Mouse (Mus musculus) limb, embryonic 12.5 days (tissue): ENCODE measurements around the gene Elmo3. TPM values are rescaled to one million over a fixed set of nuclear protein-coding genes. Genes with fewer than 3 reads are reported as not detected.
"Not testable (repeated sequence)": the region's sequence is repeated elsewhere in the genome, so short reads cannot be mapped to it uniquely, and the experiment has no call there.

Source experiments
- ATAC-seq: fragments of 200-750 bp; cut with Nextera tagmentation; 2 replicates; pipeline ENCODE4 v1.8.0; 2017; ENCODE audit warnings: low read depth, moderate TSS enrichment; ENCODE audit not compliant: insufficient number of reproducible peaks, insufficient read depth, low FRiP score, low TSS enrichment
- H3K27ac ChIP-seq: fragments of 300-500 bp; sonication (generic); 2 replicates; pipeline ENCODE4 v1.5.1; 2016; ENCODE audit warnings: mild to moderate bottlenecking, moderate library complexity
- H3K27me3 ChIP-seq: fragments of 300-500 bp; sonication (generic); 2 replicates; pipeline ENCODE4 v1.6.1; 2016; ENCODE audit warnings: mild to moderate bottlenecking, moderate library complexity
- H3K36me3 ChIP-seq: fragments of 300-500 bp; sonication (generic); 2 replicates; pipeline ENCODE4 v1.6.1; 2016; ENCODE audit warnings: mild to moderate bottlenecking, moderate library complexity
- H3K4me1 ChIP-seq: fragments of 300-500 bp; sonication (generic); replicated peaks from 2 replicates; pipeline ENCODE4 v1.6.1; 2016
- H3K4me2 ChIP-seq: fragments of 300-500 bp; sonication (generic); 2 replicates; pipeline ENCODE4 v1.6.1; 2016; ENCODE audit warnings: mild to moderate bottlenecking, moderate library complexity
- H3K4me3 ChIP-seq: fragments of 300-500 bp; sonication (generic); replicated peaks from 2 replicates; pipeline ENCODE4 v1.5.1; 2016; ENCODE audit warnings: mild to moderate bottlenecking
- H3K9ac ChIP-seq: fragments of 300-500 bp; sonication (generic); replicated peaks from 2 replicates; pipeline ENCODE4 v1.6.1; 2016; ENCODE audit warnings: mild to moderate bottlenecking, moderate library complexity
- H3K9me3 ChIP-seq: fragments of 300-500 bp; sonication (generic); 2 replicates; pipeline ENCODE4 v1.6.1; 2016; ENCODE audit warnings: mild to moderate bottlenecking, moderate library complexity
- WGBS: fragments of 180-500 bp; shearing (Covaris S2); methylation state at CpG from one replicate; pipeline ENCODE4 v1.1.7; 2016; 5-methylcytosine and 5-hydroxymethylcytosine counted together
- polyA plus RNA-seq: library from polyadenylated mRNA; unstranded; fragments of >200 nt; fragmentation: Nextera tagmentation; extraction: Ambion mirVana; gene quantifications from 2 replicates; pipeline ENCODE4 v1.2.1, GENCODE M21; 2016

The Elmo3 gene
- polyA plus RNA-seq, 1 experiment from 2014 or later: 4.4 TPM

DNA sequence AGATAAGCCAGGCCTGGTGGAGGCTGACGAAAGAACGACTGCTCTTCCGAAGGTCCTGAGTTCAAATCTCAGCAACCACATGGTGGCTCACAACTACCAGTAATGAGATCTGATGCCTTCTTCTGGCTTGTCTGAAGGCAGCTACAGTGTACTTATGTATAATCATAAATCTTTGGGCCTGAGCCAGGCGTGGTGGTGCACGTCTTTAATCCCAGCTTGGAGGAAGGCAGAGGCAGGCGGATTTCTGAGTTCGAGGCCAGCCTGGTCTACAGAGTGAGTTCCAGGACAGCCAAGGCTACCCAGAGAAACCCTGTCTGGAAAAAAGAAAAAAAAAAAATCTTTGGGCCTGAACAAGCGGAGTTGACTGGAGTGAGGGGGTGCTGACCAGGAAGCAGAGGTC lies 14.0 kb upstream of the Elmo3 start:
- not testable (repeated sequence) for H3K36me3 ChIP-seq, H3K4me3 ChIP-seq, H3K27ac ChIP-seq, H3K4me2 ChIP-seq, ATAC-seq, H3K9me3 ChIP-seq, H3K9ac ChIP-seq
- Histone ChIP-seq H3K4me1 (peaks cover 26% of the 10 kb centered on the region), H3K27me3 (peaks cover 27% of the 10 kb centered on the region)
- WGBS: 91% methylated on average over 8 of the region's 8 CpGs

DNA sequence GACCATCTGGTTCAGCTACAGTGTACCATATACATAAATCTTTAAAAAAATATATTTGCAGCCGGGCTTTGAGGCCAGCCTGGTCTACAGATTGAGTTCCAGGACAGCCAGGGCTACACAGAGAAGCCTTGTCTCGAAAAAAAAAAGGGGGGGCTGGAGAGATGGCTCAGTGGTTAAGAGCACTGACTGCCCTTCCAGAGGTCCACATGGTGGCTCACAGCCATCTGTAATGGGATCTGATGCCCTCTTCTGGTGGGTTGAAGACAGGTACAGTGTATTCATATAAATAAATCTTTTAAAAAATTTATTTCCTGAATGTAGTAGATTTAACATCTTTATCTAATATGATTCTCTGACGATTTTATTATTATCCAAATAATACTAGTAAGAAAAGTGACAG lies 13.6 kb upstream of the Elmo3 start:
- not testable (repeated sequence) for H3K27ac ChIP-seq, H3K36me3 ChIP-seq, ATAC-seq, H3K9me3 ChIP-seq, H3K9ac ChIP-seq, H3K4me3 ChIP-seq, H3K4me2 ChIP-seq
- H3K27me3 ChIP-seq: peaks cover 27% of the 10 kb centered on the region
- 62% methylated on average over 3 of the region's 3 CpGs for WGBS
- peaks cover 29% of the 10 kb centered on the region for H3K4me1 ChIP-seq

DNA sequence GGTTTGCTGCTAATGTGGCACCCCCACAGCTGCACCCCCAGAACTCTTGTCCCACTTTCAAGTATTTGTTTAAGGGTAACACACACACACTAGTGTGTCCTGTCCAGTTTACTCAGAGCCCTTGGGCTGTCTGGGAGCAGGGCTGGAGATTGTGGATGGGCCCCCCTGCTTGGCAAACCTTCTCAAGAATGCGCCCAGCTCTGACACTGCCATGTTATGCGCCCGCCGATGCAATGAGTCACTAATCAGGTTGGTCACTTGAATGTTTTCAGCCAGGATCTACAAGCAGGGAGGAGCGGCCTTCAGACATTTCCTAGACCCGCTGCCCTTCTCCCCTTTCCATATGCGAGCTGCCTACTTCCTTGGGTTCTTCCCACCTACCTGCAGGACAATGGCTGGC lies 12.9 kb upstream of the Elmo3 start:
- 79% methylated on average over 7 of the region's 7 CpGs for WGBS
- Histone ChIP-seq H3K9ac (no peak overlapping the region), H3K4me3 (no peak overlapping the region), H3K27ac (no peak overlapping the region), H3K36me3 (no peaks in the 10 kb centered on the region), H3K4me1 (peaks cover 32% of the 10 kb centered on the region), H3K9me3 (no peaks in the 10 kb centered on the region), H3K4me2 (no peak overlapping the region), H3K27me3 (peaks cover 27% of the 10 kb centered on the region)
- no peak for ATAC-seq

DNA sequence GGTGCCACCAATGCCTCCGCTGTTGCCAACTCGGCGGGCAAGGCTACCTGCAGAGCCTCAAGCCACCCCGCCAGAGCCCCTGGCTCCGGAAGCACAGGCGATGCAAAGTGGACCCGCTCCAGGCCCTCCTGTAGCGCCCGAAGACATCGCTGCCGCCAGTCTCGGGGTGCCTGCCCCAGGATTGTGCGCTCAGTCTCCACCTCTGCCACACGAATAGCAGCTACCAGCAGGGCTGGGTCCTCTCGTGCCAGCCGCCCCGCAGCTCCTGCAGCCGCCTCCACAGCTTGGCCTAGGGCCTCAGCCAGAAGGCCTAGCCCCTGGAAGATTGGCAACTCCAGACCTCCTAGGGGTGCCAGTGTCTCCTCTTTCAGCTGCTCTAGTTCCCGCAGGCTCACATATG lies 12.0 kb upstream of the Elmo3 start:
- Histone ChIP-seq H3K4me3 (no peak overlapping the region), H3K27me3 (peaks cover 27% of the 10 kb centered on the region), H3K4me2 (no peak overlapping the region), H3K36me3 (peaks cover under 1% of the 10 kb centered on the region; the same call in 1 of the 2 replicates), H3K9me3 (no peaks in the 10 kb centered on the region), H3K27ac (no peak overlapping the region), H3K4me1 (peaks cover 29% of the 10 kb centered on the region), H3K9ac (no peak overlapping the region)
- WGBS: 67% methylated on average over 19 of the region's 19 CpGs
- ATAC-seq: no peak

DNA sequence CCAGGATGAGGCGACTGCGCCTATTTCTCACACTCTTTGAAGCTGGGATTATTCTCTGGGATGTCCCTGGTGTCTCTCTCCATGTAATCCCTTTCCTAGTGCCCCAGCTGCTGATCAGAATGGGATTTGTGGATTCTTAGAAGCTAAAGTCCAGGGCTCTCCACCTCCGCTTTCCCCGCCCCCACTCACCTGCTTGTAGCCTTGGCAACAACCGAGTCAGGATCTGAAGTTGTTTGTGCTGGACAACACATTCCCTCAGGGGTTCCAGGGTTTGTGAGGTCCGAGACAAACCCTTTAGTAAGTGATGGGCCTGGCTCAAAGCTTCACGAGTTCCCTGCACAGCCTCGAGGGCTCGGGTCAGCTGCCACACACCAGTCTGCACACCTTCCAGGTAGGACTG lies 10.6 kb upstream of the Elmo3 start:
- no peaks in the 10 kb centered on the region for H3K9me3 ChIP-seq
- ATAC-seq: no peak
- H3K36me3 ChIP-seq: peaks cover 13% of the 10 kb centered on the region
- H3K27me3 ChIP-seq: peaks cover 25% of the 10 kb centered on the region
- no peak overlapping the region for H3K27ac ChIP-seq
- H3K4me2 ChIP-seq: no peak overlapping the region
- H3K9ac ChIP-seq: 0 out of 2 replicates have a peak overlapping the region, but pooled peaks have one; percentile 18
- H3K4me3 ChIP-seq: 0 out of 2 replicates have a peak overlapping the region, but pooled peaks have one; percentile 4
- H3K4me1 ChIP-seq: peaks cover 28% of the 10 kb centered on the region
- WGBS: 74% methylated on average over 9 of the region's 9 CpGs

DNA sequence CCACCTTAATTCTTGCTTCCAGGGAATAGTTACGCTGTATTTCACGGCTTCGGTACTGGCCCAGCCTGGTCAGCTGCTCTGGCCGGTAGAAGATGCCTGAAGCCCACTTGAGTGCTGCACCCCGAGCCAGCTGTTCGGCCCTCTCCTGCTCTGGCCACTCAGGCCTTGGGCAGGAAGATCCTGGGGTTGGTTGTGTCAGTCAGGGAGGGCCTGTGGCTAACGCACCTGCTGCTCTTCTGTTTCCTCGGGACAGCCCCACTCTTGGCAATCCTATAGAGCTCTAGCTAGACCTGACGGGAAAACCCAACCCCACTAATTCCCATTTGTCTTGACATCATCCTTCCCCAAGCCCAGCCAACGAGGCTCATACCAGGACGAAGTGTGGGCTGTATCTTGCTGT lies 10.1 kb upstream of the Elmo3 start:
- ATAC-seq: no peak
- Histone ChIP-seq H3K9me3 (no peaks in the 10 kb centered on the region), H3K27ac (no peak overlapping the region), H3K27me3 (peaks cover 20% of the 10 kb centered on the region), H3K4me2 (no peak overlapping the region), H3K36me3 (peaks cover 18% of the 10 kb centered on the region), H3K9ac (no peak overlapping the region), H3K4me1 (peaks cover 23% of the 10 kb centered on the region), H3K4me3 (0 out of 2 replicates have a peak overlapping the region, but pooled peaks have one; percentile 4)
- WGBS: 73% methylated on average over 11 of the region's 11 CpGs

DNA sequence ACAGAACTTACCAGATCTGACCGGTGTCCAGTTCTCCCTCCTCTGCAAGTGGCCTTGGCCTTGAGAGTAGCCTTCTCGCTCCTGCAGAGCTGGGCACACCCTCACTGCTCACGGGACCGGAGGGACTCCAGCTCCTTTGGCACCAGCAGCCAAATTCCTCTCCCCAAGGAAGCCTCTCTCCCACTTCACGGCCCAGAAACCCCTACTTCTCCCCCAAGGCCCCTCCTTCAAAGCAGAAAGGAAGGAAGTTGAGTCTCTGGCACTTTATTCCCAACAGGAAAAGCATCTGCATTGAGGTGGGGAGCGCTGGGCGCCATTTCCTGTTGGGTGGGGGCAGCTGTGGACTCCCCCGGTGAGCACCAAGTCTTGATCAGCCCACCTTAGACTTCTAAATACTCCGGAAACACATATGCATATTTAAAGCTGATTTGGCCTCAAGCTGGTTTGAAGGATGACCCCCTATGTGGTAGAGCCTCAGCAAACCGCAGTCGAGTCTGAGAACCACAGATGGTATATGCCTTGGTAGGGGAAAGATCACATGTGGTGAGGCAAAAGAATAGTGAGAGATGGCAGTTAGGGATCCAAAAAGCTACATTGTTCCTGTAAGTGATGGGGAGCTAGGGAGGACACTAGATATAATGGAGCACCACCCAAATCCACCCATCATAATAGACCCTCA lies 9.4 kb upstream of the Elmo3 start, which contains the start of gene Exoc3l:
Gene Exoc3l (minus strand): TSS at position 207 of the 679 bp plus-strand sequence.
- ATAC-seq: no peak
- H3K4me1 ChIP-seq: peaks cover 18% of the 10 kb centered on the region
- peak within 1 kb of the TSS; percentile 97 for H3K4me2 ChIP-seq
- 0 out of 2 replicates have a peak within 1 kb of the TSS, but pooled peaks have one; percentile 27 for H3K9ac ChIP-seq
- no peaks in the 10 kb centered on the region for H3K9me3 ChIP-seq
- 55% methylated on average over 11 of the region's 11 CpGs for WGBS
- H3K27ac ChIP-seq: no peak within 1 kb of the TSS
- H3K27me3 ChIP-seq: peaks cover 14% of the 10 kb centered on the region
- peaks cover 26% of the 10 kb centered on the region for H3K36me3 ChIP-seq
- H3K4me3 ChIP-seq: 0 out of 2 replicates have a peak within 1 kb of the TSS, but pooled peaks have one; percentile 7

DNA sequence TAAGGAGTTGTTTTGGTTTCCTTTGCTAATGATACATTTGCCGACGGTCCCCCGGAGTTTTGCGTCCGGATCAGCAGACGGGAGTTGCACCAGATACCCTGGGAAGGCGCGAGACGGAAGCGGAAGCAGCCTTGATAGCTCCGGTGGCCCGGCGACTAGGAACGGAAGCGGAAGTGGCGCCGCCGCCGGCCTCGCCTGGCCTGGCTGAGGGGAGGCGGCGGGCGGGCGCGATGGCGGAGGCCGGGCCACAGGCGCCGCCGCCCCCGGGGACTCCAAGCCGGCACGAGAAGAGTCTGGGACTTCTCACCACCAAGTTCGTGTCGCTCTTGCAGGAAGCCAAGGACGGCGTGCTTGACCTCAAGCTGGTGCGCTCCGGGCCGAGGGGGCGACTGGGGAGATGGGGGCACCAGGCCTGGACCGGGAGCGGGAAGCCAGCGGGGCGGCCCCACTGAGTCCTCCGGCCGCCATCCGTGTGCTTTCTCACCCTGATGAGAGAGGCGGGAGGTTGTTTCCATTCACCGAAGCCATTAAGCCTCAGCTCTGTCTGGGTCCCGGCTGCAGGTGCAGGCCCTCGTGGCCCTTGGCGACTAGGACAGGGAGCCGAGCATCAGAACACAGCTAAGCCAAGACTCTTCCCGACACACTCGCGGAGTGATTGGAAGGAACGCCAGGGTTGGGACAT lies 7.7 kb upstream of the Elmo3 start, which contains the start of gene E2f4:
Gene E2f4 (plus strand): TSS at position 153 of the 682 bp plus-strand sequence.
- ATAC-seq: peak; percentile 83
- peaks cover 14% of the 10 kb centered on the region for H3K27me3 ChIP-seq
- H3K9ac ChIP-seq: peak within 1 kb of the TSS; percentile 86
- no peaks in the 10 kb centered on the region for H3K9me3 ChIP-seq
- H3K27ac ChIP-seq: peak within 1 kb of the TSS; percentile 62
- H3K4me1 ChIP-seq: peaks cover 18% of the 10 kb centered on the region
- H3K4me2 ChIP-seq: peak within 1 kb of the TSS; percentile 97
- peak within 1 kb of the TSS; percentile 98 for H3K4me3 ChIP-seq
- peaks cover 42% of the 10 kb centered on the region for H3K36me3 ChIP-seq
- WGBS: under 1% methylated on average over 58 of the region's 58 CpGs

DNA sequence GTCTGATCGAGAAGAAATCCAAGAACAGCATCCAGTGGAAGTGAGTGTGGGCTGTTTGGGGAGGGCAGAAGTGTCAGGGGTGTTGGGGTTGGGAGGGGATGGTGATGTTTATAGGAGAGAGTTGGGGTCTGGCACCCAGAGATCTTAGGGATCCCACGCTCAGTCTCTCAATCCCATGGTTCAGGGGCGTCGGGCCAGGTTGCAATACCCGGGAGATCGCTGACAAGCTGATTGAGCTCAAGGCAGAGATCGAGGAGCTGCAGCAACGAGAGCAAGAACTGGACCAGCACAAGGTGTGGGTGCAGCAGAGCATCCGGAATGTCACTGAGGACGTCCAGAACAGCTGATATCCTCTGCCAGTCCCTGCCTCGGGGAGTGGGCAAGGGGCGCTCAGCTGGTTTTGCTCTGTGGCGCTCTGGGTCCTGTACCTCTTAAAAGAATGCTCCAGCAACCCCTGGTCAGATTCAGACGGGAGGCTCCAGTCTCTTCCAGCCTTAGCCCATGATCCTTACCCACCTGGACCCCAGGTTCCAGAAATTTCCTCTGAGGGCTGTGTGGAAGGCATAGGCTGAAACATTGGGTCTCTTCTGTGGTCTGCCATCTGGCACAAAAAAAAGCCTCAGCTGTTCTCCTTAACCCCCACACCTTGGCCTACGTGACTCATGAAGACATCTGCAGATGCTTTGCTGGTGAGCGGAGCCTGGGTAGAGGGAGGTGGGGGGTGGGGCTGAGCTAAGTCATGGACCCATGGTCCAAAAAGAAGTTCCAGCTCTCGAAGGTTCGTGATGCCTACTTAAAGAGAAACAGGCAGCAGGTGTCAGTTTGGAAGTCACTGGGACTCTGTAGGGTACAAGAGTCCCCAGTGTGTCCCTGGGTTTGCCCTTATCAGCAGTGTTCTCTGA lies 6.8 kb upstream of the Elmo3 start:
- no peak for ATAC-seq
- peak overlapping the region; percentile 97 for H3K4me2 ChIP-seq
- peak overlapping the region; percentile 98 for H3K4me3 ChIP-seq
- peak overlapping the region; percentile 86 for H3K9ac ChIP-seq
- peaks cover 18% of the 10 kb centered on the region for H3K4me1 ChIP-seq
- H3K36me3 ChIP-seq: peaks cover 51% of the 10 kb centered on the region
- WGBS: 57% methylated on average over 18 of the region's 18 CpGs
- no peak overlapping the region for H3K27ac ChIP-seq
- H3K27me3 ChIP-seq: peaks cover 7% of the 10 kb centered on the region; the same call in 1 of the 2 replicates
- H3K9me3 ChIP-seq: no peaks in the 10 kb centered on the region

DNA sequence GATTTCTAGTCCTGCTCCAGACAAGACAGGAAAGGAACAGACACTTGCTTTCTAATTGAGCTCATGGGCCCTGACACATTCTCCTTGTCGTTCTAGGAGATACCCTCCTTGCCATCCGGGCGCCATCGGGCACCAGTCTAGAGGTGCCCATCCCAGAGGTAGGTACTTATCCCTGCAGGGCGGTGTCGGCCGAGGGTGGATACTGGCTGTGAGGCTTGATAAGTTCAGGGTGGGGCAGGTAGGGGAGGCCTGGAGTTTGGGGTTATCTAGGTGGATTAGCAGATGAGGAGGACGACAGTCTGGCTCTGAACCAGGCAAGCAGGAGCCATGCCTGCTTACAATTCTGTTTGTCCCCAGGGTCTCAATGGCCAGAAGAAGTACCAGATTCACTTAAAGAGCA lies 5.4 kb upstream of the Elmo3 start:
- H3K36me3 ChIP-seq: peaks cover 65% of the 10 kb centered on the region

More for the DNA sequence above, 5.4 kb upstream of the Elmo3 start:
- H3K4me3 ChIP-seq: no peak overlapping the region
- H3K9ac ChIP-seq: no peak overlapping the region
- WGBS: 90% methylated on average over 8 of the region's 8 CpGs
- H3K27me3 ChIP-seq: peaks cover 5% of the 10 kb centered on the region; the same call in 1 of the 2 replicates
- H3K4me2 ChIP-seq: no peak overlapping the region
- no peaks in the 10 kb centered on the region for H3K9me3 ChIP-seq
- no peak overlapping the region for H3K27ac ChIP-seq
- H3K4me1 ChIP-seq: peaks cover 24% of the 10 kb centered on the region
- no peak for ATAC-seq
